Mouse (Mus musculus): ENCODE measurements around the gene Tmem120b. TPM values are rescaled to one million over a fixed set of nuclear protein-coding genes. Genes with fewer than 3 reads are reported as not detected.

Tmem120b gene
- polyA plus RNA-seq (2012; rRNA removed), result 19.3 and 22.3 TPM in 2 replicates

GRCm38 (mm10) chr5:123068115-123068514, at the start of gene Tmem120b:
Tmem120b (plus strand) TSS chr5:123068415.

GRCm38 (mm10) chr5:123046916-123047315, 21.3 kb upstream of the Tmem120b start, which contains the start of gene Morn3:
Morn3 (minus strand) TSS chr5:123047016.

GRCm38 (mm10) chr5:123132308-123133071, 64.3 kb downstream of the Tmem120b start, which contains the start of gene Rhof:
Rhof (minus strand) TSS chr5:123132692.

GRCm38 (mm10) chr5:123142161-123143157, 74.2 kb downstream of the Tmem120b start, which contains the start of gene Setd1b:
Setd1b (plus strand) TSS chr5:123142193.

Other genes starting within 250 kb of the Tmem120b start
- gene Anapc5, start 247.1 kb upstream of the Tmem120b start, polyA plus RNA-seq (2012; rRNA removed), result 650 and 681 TPM in 2 replicates
- 27.9 and 32.8 TPM in 2 replicates for gene Rnf34, start 218.4 kb upstream of the Tmem120b start, polyA plus RNA-seq (2012; rRNA removed)
- 87.7 and 99.5 TPM in 2 replicates for gene Kdm2b, start 78.6 kb upstream of the Tmem120b start, polyA plus RNA-seq (2012; rRNA removed)
- 16.2 and 16.4 TPM in 2 replicates for gene Orai1, start 53.3 kb upstream of the Tmem120b start, polyA plus RNA-seq (2012; rRNA removed)
- gene Morn3, start 21.4 kb upstream of the Tmem120b start, polyA plus RNA-seq (2012; rRNA removed), result 0.40 and 0.76 TPM in 2 replicates
- 30.7 and 35.4 TPM in 2 replicates for gene Rhof, start 64.3 kb downstream of the Tmem120b start, polyA plus RNA-seq (2012; rRNA removed)
- 6.4 and 9.0 TPM in 2 replicates for gene Setd1b, start 73.8 kb downstream of the Tmem120b start, polyA plus RNA-seq (2012; rRNA removed)
- 40.6 and 40.7 TPM in 2 replicates for gene Psmd9, start 101.0 kb downstream of the Tmem120b start, polyA plus RNA-seq (2012; rRNA removed)
- 0.04 TPM in 1 of 2 replicates, not detected in the other for gene Hpd, start 114.3 kb downstream of the Tmem120b start, polyA plus RNA-seq (2012; rRNA removed)
- 3.4 and 3.9 TPM in 2 replicates for gene Wdr66, start 183.7 kb downstream of the Tmem120b start, polyA plus RNA-seq (2012; rRNA removed)